Mouse (Mus musculus): Measurements from ENCODE around the gene Mup8. TPM values are rescaled to one million over a fixed set of nuclear protein-coding genes. Genes with fewer than 3 reads are reported as not detected.
"Not testable (repeated sequence)": the region's sequence is repeated elsewhere in the genome, so short reads cannot be mapped to it uniquely, and the experiment has no call there.

The Mup8 gene
- total RNA-seq (2014; fragmentation: Nextera tagmentation) (not detected in 2 replicates), total RNA-seq (2017) (not detected in 2 replicates), polyA plus RNA-seq (2012) (not detected in 2 replicates)

- not testable (repeated sequence) for H3K27me3 ChIP-seq (ENCODE audit: insufficient read depth, low read length); H3K36me3 ChIP-seq (replicated peaks); DNase-seq (ENCODE audit: low spot score); H3K4me1 ChIP-seq (ENCODE audit: insufficient read depth, low read depth, low read length); H3K4me3 ChIP-seq (ENCODE audit: low read depth, low read length); ATAC-seq (ENCODE audit: extremely low read depth, insufficient number of reproducible peaks, low FRiP score, poor library complexity, severe bottlenecking); H3K9me3 ChIP-seq (replicated peaks)
These were observed at the start of gene Mup8 for GRCm38 (mm10) chr4:60222499-60222898. Gene Mup8 (minus strand): TSS chr4:60222599.

GRCm38 (mm10) chr4:60265977-60266770 is 43.8 kb upstream of the Mup8 start:
- ATAC-seq (ENCODE audit: extremely low read depth, insufficient number of reproducible peaks, low FRiP score, poor library complexity, severe bottlenecking): not testable (repeated sequence)

GRCm38 (mm10) chr4:60262706-60263105 is 40.3 kb upstream of the Mup8 start:
- not testable (repeated sequence) for DNase-seq (ENCODE audit: low spot score); H3K4me3 ChIP-seq (ENCODE audit: low read depth, low read length); ATAC-seq (ENCODE audit: extremely low read depth, insufficient number of reproducible peaks, low FRiP score, poor library complexity, severe bottlenecking); H3K4me1 ChIP-seq (ENCODE audit: insufficient read depth, low read depth, low read length); H3K27me3 ChIP-seq (ENCODE audit: insufficient read depth, low read length); H3K36me3 ChIP-seq (replicated peaks); H3K9me3 ChIP-seq (replicated peaks)

More at GRCm38 (mm10) chr4:60265977-60266770, 43.8 kb upstream of the Mup8 start:
- not testable (repeated sequence) for H3K27me3 ChIP-seq (ENCODE audit: insufficient read depth, low read length); H3K9me3 ChIP-seq (replicated peaks); H3K4me3 ChIP-seq (ENCODE audit: low read depth, low read length); DNase-seq (ENCODE audit: low spot score); H3K4me1 ChIP-seq (ENCODE audit: insufficient read depth, low read depth, low read length); H3K36me3 ChIP-seq (replicated peaks)

Other genes starting within 250 kb of the Mup8 start
- not detected in 2 replicates for gene Mup7, start 152.1 kb downstream of the Mup8 start, total RNA-seq (2014; fragmentation: Nextera tagmentation)
- not detected in 2 replicates for gene Mup7, start 152.1 kb downstream of the Mup8 start, total RNA-seq (2017)
- not detected in 2 replicates for gene Mup7, start 152.1 kb downstream of the Mup8 start, polyA plus RNA-seq (2012)
- not detected in 2 replicates for gene Mup2, start 68.3 kb downstream of the Mup8 start, total RNA-seq (2014; fragmentation: Nextera tagmentation)
- gene Mup2, start 68.3 kb downstream of the Mup8 start, total RNA-seq (2017): not detected in 2 replicates
- gene Mup2, start 68.3 kb downstream of the Mup8 start, polyA plus RNA-seq (2012): not detected in 2 replicates
- not detected in 2 replicates for gene Mup9, start 199.4 kb upstream of the Mup8 start, total RNA-seq (2014; fragmentation: Nextera tagmentation)
- 0.41 TPM in 1 of 2 replicates, not detected in the other for gene Mup9, start 199.4 kb upstream of the Mup8 start, total RNA-seq (2017)
- not detected in 2 replicates for gene Mup9, start 199.4 kb upstream of the Mup8 start, polyA plus RNA-seq (2012)

All from G1E (cell line).